Mouse (Mus musculus) embryonic facial prominence, embryonic 13.5 days (tissue): ENCODE results near the gene Tgm2. TPM values are rescaled to one million over a fixed set of nuclear protein-coding genes. Genes with fewer than 3 reads are reported as not detected.

Source experiments
- ATAC-seq: fragments of 200-750 bp; cut with Nextera tagmentation; 2 replicates; pipeline ENCODE4 v1.8.0; 2017; ENCODE audit warnings: low read depth; ENCODE audit not compliant: insufficient number of reproducible peaks, insufficient read depth, low FRiP score, low TSS enrichment
- H3K27ac ChIP-seq: fragments of 300-500 bp; sonication (generic); 2 replicates; pipeline ENCODE4 v1.5.1; 2015; ENCODE audit warnings: moderate library complexity, mild to moderate bottlenecking, inconsistent platforms
- H3K27me3 ChIP-seq: fragments of 300-500 bp; sonication (generic); 2 replicates; pipeline ENCODE4 v1.6.1; 2015; ENCODE audit warnings: mild to moderate bottlenecking, inconsistent platforms
- H3K36me3 ChIP-seq: fragments of 300-500 bp; sonication (generic); 2 replicates; pipeline ENCODE4 v1.6.1; 2015; ENCODE audit warnings: mild to moderate bottlenecking, inconsistent platforms
- H3K4me1 ChIP-seq: fragments of 300-500 bp; sonication (generic); 2 replicates; pipeline ENCODE4 v1.6.1; 2015; ENCODE audit warnings: inconsistent platforms
- H3K4me2 ChIP-seq: fragments of 300-500 bp; sonication (generic); 2 replicates; pipeline ENCODE4 v1.6.1; 2015; ENCODE audit warnings: moderate library complexity, mild to moderate bottlenecking, inconsistent platforms
- H3K4me3 ChIP-seq: fragments of 300-500 bp; sonication (generic); 2 replicates; pipeline ENCODE4 v1.5.1; 2015; ENCODE audit warnings: mild to moderate bottlenecking, inconsistent platforms
- H3K9ac ChIP-seq: fragments of 300-500 bp; sonication (generic); 2 replicates; pipeline ENCODE4 v1.6.1; 2015; ENCODE audit warnings: mild to moderate bottlenecking, inconsistent platforms
- H3K9me3 ChIP-seq: fragments of 300-500 bp; sonication (generic); 2 replicates; pipeline ENCODE4 v1.6.1; 2016; ENCODE audit warnings: inconsistent platforms
- WGBS: fragments of 180-500 bp; shearing (Covaris S2); methylation state at CpG from one replicate; pipeline ENCODE4 v1.1.7; 2015; ENCODE audit warnings: mixed read lengths; 5-methylcytosine and 5-hydroxymethylcytosine counted together
- polyA plus RNA-seq: library from polyadenylated mRNA; unstranded; fragments of >200 nt; fragmentation: Nextera tagmentation; extraction: Ambion mirVana; gene quantifications from 2 replicates; pipeline ENCODE4 v1.2.1, GENCODE M21; 2015

The Tgm2 gene
- polyA plus RNA-seq, 1 experiment from 2014 or later: 10.9 TPM

GRCm38 (mm10) chr2:158079843-158080395 is 66.3 kb downstream of the Tgm2 start:
- H3K4me3 ChIP-seq: no peak overlapping the region
- H3K9me3 ChIP-seq: no peaks in the 10 kb centered on the region
- H3K27me3 ChIP-seq: no peaks in the 10 kb centered on the region
- ATAC-seq: no peak
- 0 out of 2 replicates have a peak, but pooled peaks cover 4% of the 10 kb centered on the region for H3K4me1 ChIP-seq
- no peak overlapping the region for H3K4me2 ChIP-seq
- H3K27ac ChIP-seq: no peak overlapping the region
- H3K9ac ChIP-seq: no peak overlapping the region
- 62% methylated on average over 9 of the region's 9 CpGs for WGBS
- peaks cover 32% of the 10 kb centered on the region for H3K36me3 ChIP-seq

- Histone ChIP-seq H3K9me3 (no peaks in the 10 kb centered on the region), H3K4me3 (no peak overlapping the region), H3K9ac (no peak overlapping the region), H3K4me1 (no peaks in the 10 kb centered on the region), H3K36me3 (peaks cover 39% of the 10 kb centered on the region), H3K27me3 (no peaks in the 10 kb centered on the region), H3K27ac (no peak overlapping the region), H3K4me2 (no peak overlapping the region)
- no peak for ATAC-seq
- WGBS: 86% methylated on average over 7 of the region's 7 CpGs
These were observed 67.3 kb downstream of the Tgm2 start for GRCm38 (mm10) chr2:158078971-158079370.

GRCm38 (mm10) chr2:158077981-158078380 is 68.3 kb downstream of the Tgm2 start:
- Histone ChIP-seq H3K27me3 (no peaks in the 10 kb centered on the region), H3K4me1 (no peaks in the 10 kb centered on the region), H3K4me2 (no peak overlapping the region), H3K4me3 (no peak overlapping the region), H3K9me3 (no peaks in the 10 kb centered on the region), H3K36me3 (peaks cover 49% of the 10 kb centered on the region), H3K27ac (no peak overlapping the region), H3K9ac (no peak overlapping the region)
- 86% methylated on average over 2 of the region's 2 CpGs for WGBS
- no peak for ATAC-seq

GRCm38 (mm10) chr2:158076690-158077089 is 69.5 kb downstream of the Tgm2 start:
- ATAC-seq: no peak
- 90% methylated on average over 6 of the region's 6 CpGs for WGBS
- no peak overlapping the region for H3K4me2 ChIP-seq
- H3K27me3 ChIP-seq: no peaks in the 10 kb centered on the region
- no peak overlapping the region for H3K9ac ChIP-seq
- no peak overlapping the region for H3K4me3 ChIP-seq
- peaks cover 62% of the 10 kb centered on the region for H3K36me3 ChIP-seq
- no peaks in the 10 kb centered on the region for H3K9me3 ChIP-seq
- no peaks in the 10 kb centered on the region for H3K4me1 ChIP-seq
- H3K27ac ChIP-seq: no peak overlapping the region

- H3K36me3 ChIP-seq: peaks cover 80% of the 10 kb centered on the region
- no peaks in the 10 kb centered on the region for H3K4me1 ChIP-seq
- no peaks in the 10 kb centered on the region for H3K27me3 ChIP-seq
- H3K9me3 ChIP-seq: no peaks in the 10 kb centered on the region
- no peak for ATAC-seq
- no peak overlapping the region for H3K27ac ChIP-seq
- 89% methylated on average over 5 of the region's 5 CpGs for WGBS
- H3K9ac ChIP-seq: no peak overlapping the region
- no peak overlapping the region for H3K4me3 ChIP-seq
- no peak overlapping the region for H3K4me2 ChIP-seq
These were observed 71.4 kb downstream of the Tgm2 start for GRCm38 (mm10) chr2:158074835-158075234.

- H3K9me3 ChIP-seq: no peaks in the 10 kb centered on the region
- 87% methylated on average over 5 of the region's 5 CpGs for WGBS
- peaks cover 85% of the 10 kb centered on the region for H3K36me3 ChIP-seq
- H3K4me3 ChIP-seq: no peak overlapping the region
- no peak overlapping the region for H3K4me2 ChIP-seq
- no peaks in the 10 kb centered on the region for H3K27me3 ChIP-seq
- no peak overlapping the region for H3K27ac ChIP-seq
- no peak for ATAC-seq
- peaks cover under 1% of the 10 kb centered on the region; the same call in 1 of the 2 replicates for H3K4me1 ChIP-seq
- no peak overlapping the region for H3K9ac ChIP-seq
These were observed 74.6 kb downstream of the Tgm2 start for GRCm38 (mm10) chr2:158071633-158071995.

GRCm38 (mm10) chr2:158070885-158071632 is 75.2 kb downstream of the Tgm2 start:
- no peak for ATAC-seq
- H3K36me3 ChIP-seq: peaks cover 80% of the 10 kb centered on the region
- H3K4me3 ChIP-seq: no peak overlapping the region
- 82% methylated on average over 3 of the region's 3 CpGs for WGBS
- peaks cover 6% of the 10 kb centered on the region; the same call in 1 of the 2 replicates for H3K4me1 ChIP-seq
- no peak overlapping the region for H3K4me2 ChIP-seq
- H3K9ac ChIP-seq: no peak overlapping the region
- no peaks in the 10 kb centered on the region for H3K27me3 ChIP-seq
- H3K9me3 ChIP-seq: no peaks in the 10 kb centered on the region
- H3K27ac ChIP-seq: no peak overlapping the region

- Histone ChIP-seq H3K27ac (no peak overlapping the region), H3K9ac (no peak overlapping the region), H3K4me3 (no peak overlapping the region), H3K4me1 (peaks cover 11% of the 10 kb centered on the region), H3K27me3 (no peaks in the 10 kb centered on the region), H3K36me3 (peaks cover 62% of the 10 kb centered on the region), H3K9me3 (no peaks in the 10 kb centered on the region), H3K4me2 (no peak overlapping the region)
- ATAC-seq: no peak
These were observed 77.7 kb downstream of the Tgm2 start for GRCm38 (mm10) chr2:158068444-158068971.

GRCm38 (mm10) chr2:158067260-158067824 is 78.9 kb downstream of the Tgm2 start:
- Histone ChIP-seq H3K27me3 (no peaks in the 10 kb centered on the region), H3K9ac (no peak overlapping the region), H3K36me3 (peaks cover 53% of the 10 kb centered on the region), H3K4me1 (peaks cover 11% of the 10 kb centered on the region), H3K4me3 (no peak overlapping the region), H3K27ac (no peak overlapping the region), H3K9me3 (no peaks in the 10 kb centered on the region), H3K4me2 (no peak overlapping the region)
- WGBS: 91% methylated on average over 5 of the region's 5 CpGs
- ATAC-seq: no peak

GRCm38 (mm10) chr2:158066456-158066855 is 79.8 kb downstream of the Tgm2 start:
- H3K9ac ChIP-seq: no peak overlapping the region
- H3K4me1 ChIP-seq: peaks cover 11% of the 10 kb centered on the region
- ATAC-seq: no peak
- no peak overlapping the region for H3K4me3 ChIP-seq
- H3K9me3 ChIP-seq: no peaks in the 10 kb centered on the region
- no peaks in the 10 kb centered on the region for H3K27me3 ChIP-seq
- peaks cover 53% of the 10 kb centered on the region for H3K36me3 ChIP-seq
- H3K4me2 ChIP-seq: no peak overlapping the region
- H3K27ac ChIP-seq: peak overlapping the region; percentile 66
